Mouse (Mus musculus) embryonic facial prominence, embryonic 15.5 days (tissue): Measurements from ENCODE around the gene Irak2. TPM values are rescaled to one million over a fixed set of nuclear protein-coding genes. Genes with fewer than 3 reads are reported as not detected.

Experiments used
- ATAC-seq: fragments of 200-750 bp; cut with Nextera tagmentation; 2 replicates; pipeline ENCODE4 v1.8.0; 2017; ENCODE audit warnings: low read depth, moderate TSS enrichment; ENCODE audit not compliant: insufficient number of reproducible peaks, low FRiP score, low TSS enrichment
- H3K27ac ChIP-seq: fragments of 300-500 bp; sonication (generic); replicated peaks from 2 replicates; pipeline ENCODE4 v1.5.1; 2015; ENCODE audit warnings: mild to moderate bottlenecking, inconsistent platforms
- H3K27me3 ChIP-seq: fragments of 300-500 bp; sonication (generic); 2 replicates; pipeline ENCODE4 v1.6.1; 2015; ENCODE audit warnings: inconsistent platforms
- H3K36me3 ChIP-seq: fragments of 300-500 bp; sonication (generic); 2 replicates; pipeline ENCODE4 v1.6.1; 2015; ENCODE audit warnings: mild to moderate bottlenecking, inconsistent platforms
- H3K4me1 ChIP-seq: fragments of 300-500 bp; sonication (generic); 2 replicates; pipeline ENCODE4 v1.6.1; 2015; ENCODE audit warnings: inconsistent platforms
- H3K4me2 ChIP-seq: fragments of 300-500 bp; sonication (generic); replicated peaks from 2 replicates; pipeline ENCODE4 v1.6.1; 2015; ENCODE audit warnings: mild to moderate bottlenecking, inconsistent platforms
- H3K4me3 ChIP-seq: fragments of 300-500 bp; sonication (generic); replicated peaks from 2 replicates; pipeline ENCODE4 v1.5.1; 2015; ENCODE audit warnings: mild to moderate bottlenecking, inconsistent platforms
- H3K9ac ChIP-seq: fragments of 300-500 bp; sonication (generic); 2 replicates; pipeline ENCODE4 v1.6.1; 2015; ENCODE audit warnings: inconsistent platforms
- H3K9me3 ChIP-seq: fragments of 300-500 bp; sonication (generic); replicated peaks from 2 replicates; pipeline ENCODE4 v1.6.1; 2016; ENCODE audit warnings: inconsistent platforms
- WGBS: fragments of 180-500 bp; shearing (Covaris S2); methylation state at CpG from one replicate; pipeline ENCODE4 v1.1.7; 2015; 5-methylcytosine and 5-hydroxymethylcytosine counted together
- polyA plus RNA-seq: library from polyadenylated mRNA; unstranded; fragments of >200 nt; fragmentation: Nextera tagmentation; extraction: Ambion mirVana; gene quantifications from 2 replicates; pipeline ENCODE4 v1.2.1, GENCODE M21; 2015

Gene Irak2
- polyA plus RNA-seq, 1 experiment from 2014 or later: 4.0 TPM

- 76% methylated on average over 4 of the region's 4 CpGs for WGBS
- no peak overlapping the region for H3K9ac ChIP-seq
- H3K27me3 ChIP-seq: no peaks in the 10 kb centered on the region
- no peak overlapping the region for H3K4me2 ChIP-seq
- no peaks in the 10 kb centered on the region for H3K36me3 ChIP-seq
- no peak overlapping the region for H3K4me3 ChIP-seq
- H3K4me1 ChIP-seq: 0 out of 2 replicates have a peak, but pooled peaks cover 2% of the 10 kb centered on the region
- H3K9me3 ChIP-seq: no peaks in the 10 kb centered on the region
- no peak for ATAC-seq
- no peak overlapping the region for H3K27ac ChIP-seq
Measured at GRCm38 (mm10) chr6:113643021-113643420, 4.8 kb downstream of the Irak2 start.

DNA sequence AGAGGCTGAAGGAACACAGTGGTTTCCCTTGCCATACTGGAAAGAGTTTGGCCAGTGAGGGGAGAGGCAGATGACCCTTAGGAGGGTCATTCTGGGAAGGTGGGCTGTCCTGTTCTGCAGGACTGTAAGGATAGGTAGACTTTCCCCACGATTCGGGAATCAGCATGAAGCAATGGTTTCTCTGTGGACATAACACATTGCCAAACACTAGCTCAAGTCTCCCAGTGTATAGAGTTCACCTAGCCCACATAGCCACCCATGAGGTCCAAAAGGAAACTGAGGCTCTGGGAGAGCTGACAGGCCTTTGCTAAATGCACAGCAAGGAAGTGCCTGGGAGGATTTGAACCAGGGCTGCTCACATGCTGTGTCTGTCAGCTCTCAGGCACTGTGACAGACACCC, 5.7 kb downstream of the Irak2 start:
- Histone ChIP-seq H3K4me1 (no peaks in the 10 kb centered on the region), H3K27ac (no peak overlapping the region), H3K36me3 (no peaks in the 10 kb centered on the region), H3K9ac (no peak overlapping the region), H3K9me3 (no peaks in the 10 kb centered on the region), H3K4me2 (no peak overlapping the region), H3K27me3 (no peaks in the 10 kb centered on the region), H3K4me3 (no peak overlapping the region)
- 94% methylated on average over 2 of the region's 2 CpGs for WGBS
- no peak for ATAC-seq

GRCm38 (mm10) chr6:113644808-113645207, 6.5 kb downstream of the Irak2 start:
- Histone ChIP-seq H3K36me3 (no peaks in the 10 kb centered on the region), H3K27me3 (no peaks in the 10 kb centered on the region), H3K9me3 (no peaks in the 10 kb centered on the region), H3K4me2 (no peak overlapping the region), H3K4me1 (no peaks in the 10 kb centered on the region), H3K4me3 (no peak overlapping the region), H3K27ac (no peak overlapping the region), H3K9ac (no peak overlapping the region)
- no peak for ATAC-seq
- WGBS: 86% methylated on average over 8 of the region's 8 CpGs

- 79% methylated on average over 7 of the region's 7 CpGs for WGBS
- Histone ChIP-seq H3K27ac (no peak overlapping the region), H3K9me3 (no peaks in the 10 kb centered on the region), H3K4me3 (no peak overlapping the region), H3K4me2 (no peak overlapping the region), H3K4me1 (no peaks in the 10 kb centered on the region), H3K27me3 (no peaks in the 10 kb centered on the region), H3K9ac (no peak overlapping the region), H3K36me3 (no peaks in the 10 kb centered on the region)
- ATAC-seq: no peak
Measured at GRCm38 (mm10) chr6:113649346-113650196, 11.3 kb downstream of the Irak2 start.

- WGBS: 55% methylated on average over 4 of the region's 4 CpGs
- Histone ChIP-seq H3K4me2 (no peak overlapping the region), H3K9me3 (no peaks in the 10 kb centered on the region), H3K4me3 (no peak overlapping the region), H3K9ac (no peak overlapping the region), H3K27me3 (no peaks in the 10 kb centered on the region), H3K4me1 (no peaks in the 10 kb centered on the region), H3K27ac (no peak overlapping the region), H3K36me3 (no peaks in the 10 kb centered on the region)
- ATAC-seq: no peak
Measured at GRCm38 (mm10) chr6:113650197-113650640, 12.0 kb downstream of the Irak2 start.

GRCm38 (mm10) chr6:113651626-113652025, 13.4 kb downstream of the Irak2 start:
- 59% methylated on average over 3 of the region's 3 CpGs for WGBS

GRCm38 (mm10) chr6:113653551-113653950, 15.3 kb downstream of the Irak2 start:
- no peak for ATAC-seq
- Histone ChIP-seq H3K27me3 (no peaks in the 10 kb centered on the region), H3K27ac (no peak overlapping the region), H3K9me3 (no peaks in the 10 kb centered on the region), H3K9ac (no peak overlapping the region), H3K4me1 (no peaks in the 10 kb centered on the region), H3K4me2 (no peak overlapping the region), H3K4me3 (no peak overlapping the region), H3K36me3 (no peaks in the 10 kb centered on the region)
- 88% methylated on average over 7 of the region's 7 CpGs for WGBS

More at GRCm38 (mm10) chr6:113651626-113652025, 13.4 kb downstream of the Irak2 start:
- H3K4me1 ChIP-seq: no peaks in the 10 kb centered on the region
- H3K9me3 ChIP-seq: no peaks in the 10 kb centered on the region
- no peaks in the 10 kb centered on the region for H3K27me3 ChIP-seq
- no peak overlapping the region for H3K9ac ChIP-seq
- H3K4me2 ChIP-seq: no peak overlapping the region
- H3K4me3 ChIP-seq: no peak overlapping the region
- no peak for ATAC-seq
- H3K36me3 ChIP-seq: no peaks in the 10 kb centered on the region
- H3K27ac ChIP-seq: no peak overlapping the region

DNA sequence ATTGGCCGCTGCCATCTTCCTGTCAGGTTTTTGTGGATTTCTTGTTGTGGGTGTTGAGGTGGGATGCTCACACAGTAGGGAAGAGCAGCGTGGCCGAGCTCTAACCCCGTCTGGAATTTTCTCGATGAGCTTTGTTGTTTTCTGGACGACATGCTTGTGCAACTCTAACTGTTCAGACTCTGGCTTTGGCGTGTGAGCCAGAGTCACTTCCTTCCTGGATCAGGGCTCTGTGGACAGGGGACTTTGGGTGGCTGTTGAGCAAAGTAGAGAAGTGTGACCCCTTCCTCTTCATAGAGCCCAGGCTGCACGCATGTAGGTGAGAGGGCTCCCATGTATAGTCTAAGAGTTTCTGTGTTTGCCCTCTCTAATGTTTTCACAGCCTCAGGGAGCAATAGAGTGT, 15.8 kb downstream of the Irak2 start:
- Histone ChIP-seq H3K4me2 (no peak overlapping the region), H3K36me3 (no peaks in the 10 kb centered on the region), H3K9ac (no peak overlapping the region), H3K27me3 (no peaks in the 10 kb centered on the region), H3K4me3 (no peak overlapping the region), H3K4me1 (no peaks in the 10 kb centered on the region), H3K9me3 (no peaks in the 10 kb centered on the region), H3K27ac (no peak overlapping the region)
- 78% methylated on average over 8 of the region's 8 CpGs for WGBS
- ATAC-seq: no peak

DNA sequence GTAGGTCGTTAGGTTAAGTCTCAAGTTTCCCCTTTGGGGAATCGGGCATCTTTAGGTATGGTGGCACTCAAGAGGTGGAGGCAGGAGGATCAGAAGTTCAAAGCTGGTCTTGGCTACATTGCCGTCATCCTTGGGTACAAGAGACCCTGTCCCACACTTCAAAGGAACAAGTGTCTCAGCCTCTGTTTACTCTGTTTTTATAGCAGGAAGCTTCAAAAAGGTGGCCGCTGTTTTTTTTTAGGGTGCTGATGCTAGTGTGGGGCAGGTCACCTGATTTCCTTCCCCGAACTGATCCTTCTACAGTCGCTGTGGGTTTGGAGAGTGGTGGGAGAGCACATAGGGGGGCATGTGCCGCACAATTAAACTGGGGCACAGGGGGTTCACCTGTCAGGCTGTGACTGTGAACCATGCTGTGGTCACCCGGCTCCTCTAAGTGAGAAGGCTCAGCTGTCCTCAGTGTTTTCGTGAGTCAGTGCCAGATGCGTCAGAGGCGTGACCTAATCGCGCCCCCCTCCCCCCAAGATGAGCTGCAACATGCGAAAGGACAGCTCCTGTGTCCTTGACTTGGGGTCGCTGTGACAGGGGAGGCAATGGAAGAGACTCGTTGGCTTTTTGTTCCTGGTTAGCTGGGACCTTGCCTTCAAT, 16.6 kb downstream of the Irak2 start:
- Histone ChIP-seq H3K9me3 (no peaks in the 10 kb centered on the region), H3K4me1 (no peaks in the 10 kb centered on the region), H3K4me2 (no peak overlapping the region), H3K4me3 (no peak overlapping the region), H3K36me3 (no peaks in the 10 kb centered on the region), H3K9ac (no peak overlapping the region), H3K27me3 (no peaks in the 10 kb centered on the region), H3K27ac (no peak overlapping the region)
- no peak for ATAC-seq
- WGBS: 76% methylated on average over 16 of the region's 16 CpGs

- no peak for ATAC-seq
Measured at GRCm38 (mm10) chr6:113655475-113655874, 17.2 kb downstream of the Irak2 start.

DNA sequence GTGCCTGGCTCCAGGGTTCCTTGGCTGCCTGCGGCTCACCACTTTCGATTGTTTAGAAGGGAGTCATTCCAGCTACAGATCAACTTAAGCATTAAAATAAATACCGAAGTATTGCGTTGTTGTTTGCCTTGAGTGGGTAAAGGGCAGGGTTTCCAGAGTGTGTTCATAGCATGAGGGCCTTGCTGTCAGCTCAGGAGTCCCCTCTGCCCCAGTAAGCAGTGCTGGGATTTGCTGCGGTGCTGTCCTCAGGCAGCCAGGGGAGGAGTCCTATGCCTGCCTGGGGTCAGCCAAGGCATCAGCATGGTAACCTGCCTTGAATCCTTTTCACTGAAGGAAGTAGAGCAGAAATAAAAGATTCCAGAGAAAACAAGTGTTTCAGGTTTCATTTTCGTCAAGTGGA, 18.6 kb downstream of the Irak2 start:
- peaks cover 14% of the 10 kb centered on the region; the same call in 1 of the 2 replicates for H3K4me1 ChIP-seq
- H3K9ac ChIP-seq: no peak overlapping the region
- ATAC-seq: no peak
- no peaks in the 10 kb centered on the region for H3K9me3 ChIP-seq
- H3K27me3 ChIP-seq: no peaks in the 10 kb centered on the region
- 72% methylated on average over 6 of the region's 6 CpGs for WGBS
- no peak overlapping the region for H3K27ac ChIP-seq
- H3K4me3 ChIP-seq: no peak overlapping the region
- no peaks in the 10 kb centered on the region for H3K36me3 ChIP-seq
- H3K4me2 ChIP-seq: no peak overlapping the region

More at GRCm38 (mm10) chr6:113655475-113655874, 17.2 kb downstream of the Irak2 start:
- H3K4me2 ChIP-seq: no peak overlapping the region
- H3K27me3 ChIP-seq: no peaks in the 10 kb centered on the region
- no peak overlapping the region for H3K4me3 ChIP-seq
- H3K9ac ChIP-seq: no peak overlapping the region
- H3K4me1 ChIP-seq: peaks cover 3% of the 10 kb centered on the region; the same call in 1 of the 2 replicates
- 88% methylated on average over 3 of the region's 3 CpGs for WGBS
- no peaks in the 10 kb centered on the region for H3K36me3 ChIP-seq
- H3K27ac ChIP-seq: no peak overlapping the region
- no peaks in the 10 kb centered on the region for H3K9me3 ChIP-seq
